Mouse (Mus musculus): ENCODE measurements around the gene Rnf167.

GRCm38 (mm10) chr11:70668335-70668770, 21.3 kb downstream of the Rnf167 start:
- TF ChIP-seq CTCF (IDR thresholded peaks at IDR 0.05; ENCODE audit: control insufficient read depth, insufficient read depth, low read length) = no peak
- no peak for TF ChIP-seq POLR2A (IDR thresholded peaks at IDR 0.05; ENCODE audit: borderline replicate concordance, control insufficient read depth, low read depth, low read length)

Measured in bone marrow, adult 2 months (tissue).